Mouse (Mus musculus): ENCODE data around the gene Scamp2.

GRCm38 (mm10) chr9:57620674-57621073 is 59.9 kb downstream of the Scamp2 start, which contains the start of gene Lman1l:
- TF ChIP-seq CTCF (IDR thresholded peaks at IDR 0.05; ENCODE audit: low read depth) (no peak), EP300 (IDR thresholded peaks at IDR 0.05; ENCODE audit: low read depth) (no peak)

All from liver, embryonic 14.5 days (tissue).